Mouse (Mus musculus): ENCODE measurements around the gene Hoxa10. TPM values are rescaled to one million over a fixed set of nuclear protein-coding genes. Genes with fewer than 3 reads are reported as not detected.

The Hoxa10 gene
- total RNA-seq, 2 experiments from 2014 or later = not detected

GRCm38 (mm10) chr6:52228475-52229465 is 11.9 kb downstream of the Hoxa10 start:
- no peak overlapping the region for H3K4me3 ChIP-seq
- no peak for TF ChIP-seq CTCF (conservative IDR thresholded peaks at IDR 0.05)
- DNase-seq (ENCODE audit: low spot score in 2 of 2) = no peak

GRCm38 (mm10) chr6:52227470-52228222 is 13.0 kb downstream of the Hoxa10 start:
- no peak for TF ChIP-seq CTCF (conservative IDR thresholded peaks at IDR 0.05)
- H3K27ac ChIP-seq = no peak overlapping the region
- no peak overlapping the region for H3K4me3 ChIP-seq
- DNase-seq (ENCODE audit: low spot score in 2 of 2) = no peak

More at GRCm38 (mm10) chr6:52228475-52229465, 11.9 kb downstream of the Hoxa10 start:
- H3K27ac ChIP-seq = no peak overlapping the region

GRCm38 (mm10) chr6:52226569-52227257 is 13.9 kb downstream of the Hoxa10 start:
- DNase-seq (ENCODE audit: low spot score in 2 of 2) = no peak

GRCm38 (mm10) chr6:52225612-52226568 is 14.8 kb downstream of the Hoxa10 start:
- TF ChIP-seq CTCF (conservative IDR thresholded peaks at IDR 0.05) = no peak
- Histone ChIP-seq H3K27ac (no peak overlapping the region), H3K4me3 (no peak overlapping the region)
- no peak for DNase-seq (ENCODE audit: low spot score in 2 of 2)

More at GRCm38 (mm10) chr6:52226569-52227257, 13.9 kb downstream of the Hoxa10 start:
- TF ChIP-seq CTCF (conservative IDR thresholded peaks at IDR 0.05) = no peak
- H3K4me3 ChIP-seq = no peak overlapping the region
- H3K27ac ChIP-seq = no peak overlapping the region

- Histone ChIP-seq H3K27ac (no peak overlapping the region), H3K4me3 (no peak overlapping the region)
Measured at GRCm38 (mm10) chr6:52224895-52225611, 15.6 kb downstream of the Hoxa10 start.

GRCm38 (mm10) chr6:52223939-52224760 is 16.5 kb downstream of the Hoxa10 start:
- Histone ChIP-seq H3K4me3 (no peak overlapping the region), H3K27ac (no peak overlapping the region)
- DNase-seq (ENCODE audit: low spot score in 2 of 2) = no peak
- TF ChIP-seq CTCF (conservative IDR thresholded peaks at IDR 0.05) = no peak

More at GRCm38 (mm10) chr6:52224895-52225611, 15.6 kb downstream of the Hoxa10 start:
- no peak for TF ChIP-seq CTCF (conservative IDR thresholded peaks at IDR 0.05)
- DNase-seq (ENCODE audit: low spot score in 2 of 2) = no peak

DNA sequence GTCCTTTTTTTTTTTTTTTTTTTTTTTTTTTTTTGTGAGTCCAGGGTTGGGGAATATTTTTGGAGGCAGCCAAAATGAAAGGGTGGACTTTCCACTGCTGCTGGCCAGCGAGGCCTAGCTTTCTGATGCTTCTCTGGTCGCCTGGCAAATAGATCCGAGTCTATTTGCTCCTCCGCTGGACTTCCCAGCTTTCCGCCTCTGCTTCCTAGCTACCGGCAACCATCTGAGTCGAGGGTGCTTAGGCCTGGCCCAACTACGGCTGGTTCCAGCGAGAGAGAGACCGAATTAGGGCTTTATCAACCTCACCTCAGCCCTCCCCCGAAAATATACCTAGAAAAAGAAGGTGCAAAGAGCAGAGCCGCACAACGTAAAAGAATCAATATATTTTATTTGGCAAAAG is 17.9 kb downstream of the Hoxa10 start:
- Histone ChIP-seq H3K4me3 (no peak overlapping the region), H3K27ac (no peak overlapping the region)
- no peak for TF ChIP-seq CTCF (conservative IDR thresholded peaks at IDR 0.05)
- DNase-seq (ENCODE audit: low spot score in 2 of 2) = no peak

DNA sequence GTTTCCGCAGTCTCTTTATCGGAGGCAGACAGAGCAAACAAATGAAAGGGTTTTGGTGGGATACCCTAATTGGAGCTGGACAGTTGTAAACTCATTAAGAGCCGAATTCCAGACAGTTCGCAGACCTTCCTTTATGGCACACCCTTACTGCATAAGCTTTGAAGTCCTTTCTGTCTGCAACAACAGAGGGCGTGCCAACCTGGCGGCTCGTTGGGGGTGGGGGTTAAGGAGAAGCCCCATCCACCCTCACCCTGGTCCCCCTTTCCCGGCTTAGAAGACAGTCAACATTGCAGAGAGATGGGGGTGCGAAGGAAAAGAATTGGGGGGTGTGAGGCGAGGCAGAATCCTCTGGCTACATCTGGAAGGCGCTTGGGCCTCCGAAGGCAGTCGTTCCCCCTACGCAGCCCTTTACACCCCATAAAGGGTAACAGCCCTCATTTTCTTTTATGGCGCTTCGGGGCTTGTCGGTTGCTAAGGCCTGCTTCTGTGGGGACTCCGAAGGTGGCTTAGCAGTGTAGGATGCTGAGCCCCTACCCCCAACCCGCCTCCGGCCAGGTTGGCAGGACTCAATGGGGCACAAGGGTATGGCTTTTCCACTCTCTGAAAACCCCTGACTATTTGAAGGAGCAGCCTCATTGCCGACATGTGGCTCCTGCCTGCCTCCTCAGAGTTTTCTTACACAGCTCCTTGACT is 18.5 kb downstream of the Hoxa10 start:
- peak overlapping the region; percentile 63; the same call in 1 of the 2 replicates for H3K4me3 ChIP-seq
- no peak overlapping the region for H3K27ac ChIP-seq

DNA sequence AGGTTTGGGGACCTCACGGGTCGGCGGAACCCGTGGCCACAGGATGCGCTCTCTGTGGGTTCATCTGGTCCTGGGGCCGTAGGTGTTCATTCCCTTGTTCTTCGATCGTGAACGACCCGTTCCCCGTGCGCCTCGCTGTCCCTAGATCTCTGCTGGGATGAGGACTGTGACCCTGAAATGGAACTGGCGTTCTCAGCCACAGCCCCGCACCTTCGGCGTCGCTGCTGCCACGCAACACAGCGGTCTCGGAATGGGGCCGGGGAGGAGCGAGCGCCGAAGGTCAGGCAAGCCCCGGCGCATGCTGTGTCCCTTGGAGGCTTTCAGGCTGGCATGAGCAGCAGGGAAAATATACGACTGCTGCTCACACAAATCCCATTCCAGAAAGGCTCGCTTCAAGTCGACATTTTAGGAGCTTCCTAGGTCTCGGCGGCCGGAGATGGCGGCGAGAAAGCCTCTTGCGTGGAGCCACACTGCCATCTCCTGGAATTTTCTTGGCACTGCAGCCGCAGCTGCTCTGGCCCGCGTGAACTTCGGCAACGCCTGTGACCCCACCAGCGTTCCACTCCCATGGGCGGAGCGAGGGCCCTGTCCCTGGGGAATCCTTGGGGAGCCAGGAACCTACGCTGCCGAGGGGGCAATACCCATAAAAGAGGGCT is 19.2 kb downstream of the Hoxa10 start, which contains the start of gene Hoxa7:
Hoxa7 (minus strand) TSS at position 518 of the 656 bp plus-strand sequence.
- H3K4me3 ChIP-seq = peak within 1 kb of the TSS; percentile 63
- DNase-seq (ENCODE audit: low spot score in 2 of 2) = peak; percentile 68 to 81
- peak; percentile 100 for TF ChIP-seq CTCF (conservative IDR thresholded peaks at IDR 0.05)
- H3K27ac ChIP-seq = no peak within 1 kb of the TSS

More for the DNA sequence above, 18.5 kb downstream of the Hoxa10 start:
- TF ChIP-seq CTCF (conservative IDR thresholded peaks at IDR 0.05) = no peak
- no peak for DNase-seq (ENCODE audit: low spot score in 2 of 2)

All from layer of hippocampus, adult 2 months (tissue).